Mouse (Mus musculus) limb, embryonic 12.5 days (tissue): ENCODE measurements around the gene Tmem91. TPM values are rescaled to one million over a fixed set of nuclear protein-coding genes. Genes with fewer than 3 reads are reported as not detected.
"Not testable (repeated sequence)": the region's sequence is repeated elsewhere in the genome, so short reads cannot be mapped to it uniquely, and the experiment has no call there.

Experiments used
- ATAC-seq: fragments of 200-750 bp; cut with Nextera tagmentation; 2 replicates; pipeline ENCODE4 v1.8.0; 2017; ENCODE audit warnings: low read depth, moderate TSS enrichment; ENCODE audit not compliant: insufficient number of reproducible peaks, insufficient read depth, low FRiP score, low TSS enrichment
- H3K27ac ChIP-seq: fragments of 300-500 bp; sonication (generic); 2 replicates; pipeline ENCODE4 v1.5.1; 2016; ENCODE audit warnings: mild to moderate bottlenecking, moderate library complexity
- H3K27me3 ChIP-seq: fragments of 300-500 bp; sonication (generic); 2 replicates; pipeline ENCODE4 v1.6.1; 2016; ENCODE audit warnings: mild to moderate bottlenecking, moderate library complexity
- H3K36me3 ChIP-seq: fragments of 300-500 bp; sonication (generic); 2 replicates; pipeline ENCODE4 v1.6.1; 2016; ENCODE audit warnings: mild to moderate bottlenecking, moderate library complexity
- H3K4me1 ChIP-seq: fragments of 300-500 bp; sonication (generic); replicated peaks from 2 replicates; pipeline ENCODE4 v1.6.1; 2016
- H3K4me2 ChIP-seq: fragments of 300-500 bp; sonication (generic); 2 replicates; pipeline ENCODE4 v1.6.1; 2016; ENCODE audit warnings: mild to moderate bottlenecking, moderate library complexity
- H3K4me3 ChIP-seq: fragments of 300-500 bp; sonication (generic); replicated peaks from 2 replicates; pipeline ENCODE4 v1.5.1; 2016; ENCODE audit warnings: mild to moderate bottlenecking
- H3K9ac ChIP-seq: fragments of 300-500 bp; sonication (generic); replicated peaks from 2 replicates; pipeline ENCODE4 v1.6.1; 2016; ENCODE audit warnings: mild to moderate bottlenecking, moderate library complexity
- H3K9me3 ChIP-seq: fragments of 300-500 bp; sonication (generic); 2 replicates; pipeline ENCODE4 v1.6.1; 2016; ENCODE audit warnings: mild to moderate bottlenecking, moderate library complexity
- WGBS: fragments of 180-500 bp; shearing (Covaris S2); methylation state at CpG from one replicate; pipeline ENCODE4 v1.1.7; 2016; 5-methylcytosine and 5-hydroxymethylcytosine counted together
- polyA plus RNA-seq: library from polyadenylated mRNA; unstranded; fragments of >200 nt; fragmentation: Nextera tagmentation; extraction: Ambion mirVana; gene quantifications from 2 replicates; pipeline ENCODE4 v1.2.1, GENCODE M21; 2016

Gene Tmem91
- 2.7 and 3.1 TPM in 2 replicates for polyA plus RNA-seq

- Histone ChIP-seq H3K4me3 (peak within 1 kb of the TSS; percentile 35), H3K27ac (no peak within 1 kb of the TSS), H3K4me1 (peaks cover 11% of the 10 kb centered on the region), H3K4me2 (peak within 1 kb of the TSS; percentile 58), H3K36me3 (no peaks in the 10 kb centered on the region), H3K27me3 (peaks cover 63% of the 10 kb centered on the region), H3K9ac (peak within 1 kb of the TSS; percentile 40; the same call in 1 of the 2 replicates), H3K9me3 (no peaks in the 10 kb centered on the region)
- ATAC-seq: no peak
- 3% methylated on average over 29 of the region's 29 CpGs for WGBS
Measured at GRCm38 (mm10) chr7:25674719-25675300, at the start of gene Tmem91. TSS of gene Tmem91 (minus strand) at chr7:25675166.

DNA sequence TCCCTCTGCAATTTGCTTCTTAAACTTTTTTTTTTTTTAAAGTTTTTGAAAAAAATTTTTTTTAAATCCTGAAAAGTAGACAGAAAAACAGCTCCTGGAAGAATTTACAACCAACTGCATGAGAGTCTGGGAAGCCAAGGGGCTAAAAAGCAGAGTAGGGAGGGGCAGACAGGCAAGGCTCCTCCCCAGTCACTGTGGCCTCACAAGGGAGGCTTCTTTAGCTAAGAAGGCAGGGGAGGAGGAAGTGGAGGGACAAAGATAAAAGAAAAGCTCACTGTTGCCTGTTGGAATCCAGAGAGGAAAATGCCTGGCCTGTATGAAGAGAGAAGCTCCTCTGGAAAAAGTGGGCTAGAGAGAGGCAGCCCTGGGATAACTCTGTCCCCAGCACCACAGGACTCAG lies 46.8 kb upstream of the Tmem91 start:
- peaks cover 65% of the 10 kb centered on the region for H3K36me3 ChIP-seq
- not testable (repeated sequence) for H3K9ac ChIP-seq, ATAC-seq, H3K4me3 ChIP-seq, H3K9me3 ChIP-seq, H3K27me3 ChIP-seq, H3K4me2 ChIP-seq, H3K27ac ChIP-seq
- peaks cover 18% of the 10 kb centered on the region for H3K4me1 ChIP-seq

DNA sequence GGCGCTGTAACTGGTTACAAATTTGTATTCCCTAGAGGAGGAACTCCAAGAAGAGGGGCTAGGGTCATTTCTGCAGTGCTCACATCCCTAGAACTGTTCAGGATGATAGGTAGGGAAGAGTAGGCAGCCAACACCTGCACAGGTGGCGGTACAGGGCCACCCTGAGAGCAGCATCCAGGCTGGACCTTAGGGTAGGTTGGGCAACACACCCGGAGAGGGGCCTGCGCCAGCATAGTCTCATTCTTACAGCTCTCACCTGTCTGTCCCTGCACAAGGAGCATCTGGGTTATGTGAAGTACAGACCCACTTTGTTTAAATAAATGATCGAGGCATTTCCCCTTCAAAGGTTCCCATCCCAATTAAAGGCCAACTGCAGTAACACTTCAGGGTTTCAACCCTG lies 45.8 kb upstream of the Tmem91 start:
- WGBS: 88% methylated on average over 5 of the region's 5 CpGs
- H3K27ac ChIP-seq: no peak overlapping the region
- no peak overlapping the region for H3K9ac ChIP-seq
- peaks cover 61% of the 10 kb centered on the region for H3K36me3 ChIP-seq
- no peak overlapping the region for H3K4me3 ChIP-seq
- peaks cover 18% of the 10 kb centered on the region for H3K4me1 ChIP-seq
- H3K9me3 ChIP-seq: no peaks in the 10 kb centered on the region
- no peak for ATAC-seq
- no peaks in the 10 kb centered on the region for H3K27me3 ChIP-seq
- no peak overlapping the region for H3K4me2 ChIP-seq

GRCm38 (mm10) chr7:25719761-25720610 lies 45.0 kb upstream of the Tmem91 start:
- no peaks in the 10 kb centered on the region for H3K9me3 ChIP-seq
- no peaks in the 10 kb centered on the region for H3K27me3 ChIP-seq
- WGBS: 59% methylated on average over 10 of the region's 10 CpGs
- peaks cover 61% of the 10 kb centered on the region for H3K36me3 ChIP-seq
- H3K4me1 ChIP-seq: peaks cover 18% of the 10 kb centered on the region
- no peak for ATAC-seq
- H3K27ac ChIP-seq: peak overlapping the region; percentile 80; the same call in 1 of the 2 replicates
- peak overlapping the region; percentile 85 for H3K4me2 ChIP-seq
- H3K4me3 ChIP-seq: no peak overlapping the region
- no peak overlapping the region for H3K9ac ChIP-seq

GRCm38 (mm10) chr7:25718788-25719417 lies 43.9 kb upstream of the Tmem91 start, which contains the start of gene Ccdc97:
TSS of gene Ccdc97 (minus strand) at chr7:25719088.
- Histone ChIP-seq H3K4me1 (peaks cover 18% of the 10 kb centered on the region), H3K4me3 (peak within 1 kb of the TSS; percentile 71), H3K4me2 (peak within 1 kb of the TSS; percentile 85), H3K27me3 (no peaks in the 10 kb centered on the region), H3K9ac (peak within 1 kb of the TSS; percentile 73), H3K36me3 (peaks cover 61% of the 10 kb centered on the region), H3K9me3 (no peaks in the 10 kb centered on the region), H3K27ac (peak within 1 kb of the TSS; percentile 80)
- peak; percentile 60 for ATAC-seq
- WGBS: 5% methylated on average over 32 of the region's 32 CpGs

DNA sequence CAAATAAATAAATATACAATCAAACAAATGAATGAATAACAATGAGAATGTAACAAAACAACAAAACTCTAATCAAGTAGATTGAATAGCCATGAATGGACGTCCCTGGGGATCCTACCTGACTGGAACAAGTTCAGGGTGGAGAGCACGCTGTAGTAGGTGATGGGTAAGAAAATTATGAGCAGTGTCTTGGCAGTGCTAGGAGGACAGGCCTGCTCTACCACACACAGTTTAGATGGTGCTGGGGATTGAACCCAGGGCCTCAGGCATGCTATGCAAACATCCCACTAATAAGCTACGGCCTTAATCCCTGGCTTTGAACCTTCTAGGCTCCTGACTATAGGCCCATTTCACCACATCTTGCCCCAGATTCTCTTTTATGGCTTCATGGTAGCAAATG lies 42.5 kb upstream of the Tmem91 start:
- 90% methylated on average over 3 of the region's 3 CpGs for WGBS
- peak overlapping the region; percentile 85 for H3K4me2 ChIP-seq
- no peak overlapping the region for H3K9ac ChIP-seq

DNA sequence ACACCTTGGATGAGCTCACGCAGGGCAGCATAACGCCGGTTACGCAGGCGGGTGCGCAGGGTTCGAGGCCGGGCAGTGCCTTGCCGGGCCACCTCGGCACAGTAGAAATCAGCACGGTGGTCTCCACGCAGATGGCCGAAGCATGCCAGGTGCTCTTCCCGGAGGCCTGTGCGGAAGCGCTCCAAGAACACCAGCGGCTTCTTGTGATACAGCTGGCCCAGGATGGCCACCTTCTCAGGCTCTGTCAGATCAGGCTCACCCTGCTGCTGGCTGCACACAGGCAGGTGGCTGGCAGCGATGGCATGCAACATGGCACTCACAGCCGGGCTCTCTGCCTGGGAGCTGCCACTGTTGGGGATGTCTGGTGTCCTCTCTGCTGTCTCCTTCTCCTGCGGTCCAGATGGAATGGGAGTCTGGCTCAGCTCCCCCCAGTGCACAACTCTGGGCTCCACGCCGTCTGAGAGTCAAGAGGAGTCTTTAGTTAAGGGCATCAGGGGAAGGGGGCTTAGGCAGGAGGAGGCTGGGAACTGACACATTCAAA lies 40.8 kb upstream of the Tmem91 start:
- Histone ChIP-seq H3K9ac (no peak overlapping the region), H3K36me3 (peaks cover 57% of the 10 kb centered on the region), H3K4me1 (peaks cover 39% of the 10 kb centered on the region), H3K4me3 (no peak overlapping the region), H3K4me2 (no peak overlapping the region), H3K9me3 (no peaks in the 10 kb centered on the region), H3K27ac (no peak overlapping the region), H3K27me3 (no peaks in the 10 kb centered on the region)
- WGBS: 93% methylated on average over 22 of the region's 22 CpGs
- no peak for ATAC-seq

More for the DNA sequence above, 42.5 kb upstream of the Tmem91 start:
- Histone ChIP-seq H3K36me3 (peaks cover 61% of the 10 kb centered on the region), H3K9me3 (no peaks in the 10 kb centered on the region), H3K27ac (no peak overlapping the region), H3K4me3 (peak overlapping the region; percentile 71; the same call in 1 of the 2 replicates), H3K4me1 (peaks cover 23% of the 10 kb centered on the region), H3K27me3 (no peaks in the 10 kb centered on the region)
- ATAC-seq: no peak

GRCm38 (mm10) chr7:25714581-25714980 lies 39.6 kb upstream of the Tmem91 start:
- WGBS: 93% methylated on average over 8 of the region's 8 CpGs
- Histone ChIP-seq H3K9ac (no peak overlapping the region), H3K4me2 (no peak overlapping the region), H3K36me3 (peaks cover 49% of the 10 kb centered on the region), H3K4me1 (peaks cover 51% of the 10 kb centered on the region), H3K4me3 (no peak overlapping the region), H3K27me3 (0 out of 2 replicates have a peak, but pooled peaks cover 3% of the 10 kb centered on the region), H3K27ac (no peak overlapping the region), H3K9me3 (no peaks in the 10 kb centered on the region)
- ATAC-seq: no peak

DNA sequence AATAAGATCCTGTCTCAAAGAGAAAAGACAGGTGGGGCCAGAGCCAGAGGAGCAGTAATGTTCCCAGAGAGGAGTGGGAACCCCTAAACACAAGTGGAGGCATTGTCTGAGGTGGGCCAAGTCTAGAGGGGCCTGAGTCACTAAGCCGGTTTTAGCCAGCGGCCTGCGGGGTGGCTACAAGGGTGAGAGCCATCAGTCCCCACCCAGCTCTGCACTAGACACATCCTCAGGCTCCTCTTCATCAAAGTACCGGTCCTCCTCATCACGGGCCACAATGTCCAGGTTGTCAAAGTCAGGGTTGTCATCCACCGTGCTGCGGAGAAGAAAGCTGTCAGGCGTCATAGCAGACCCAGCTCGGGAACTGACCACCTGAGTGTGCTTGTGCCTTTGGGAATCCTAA lies 37.8 kb upstream of the Tmem91 start:
- Histone ChIP-seq H3K4me3 (no peak overlapping the region), H3K9ac (no peak overlapping the region), H3K27me3 (0 out of 2 replicates have a peak, but pooled peaks cover 3% of the 10 kb centered on the region), H3K4me2 (no peak overlapping the region), H3K9me3 (no peaks in the 10 kb centered on the region), H3K27ac (no peak overlapping the region), H3K4me1 (peaks cover 48% of the 10 kb centered on the region), H3K36me3 (peaks cover 49% of the 10 kb centered on the region)
- ATAC-seq: no peak
- WGBS: 87% methylated on average over 9 of the region's 9 CpGs

- WGBS: 5% methylated on average over 7 of the region's 7 CpGs
- Histone ChIP-seq H3K27me3 (0 out of 2 replicates have a peak, but pooled peaks cover 3% of the 10 kb centered on the region), H3K9ac (peak overlapping the region; percentile 51), H3K9me3 (no peaks in the 10 kb centered on the region), H3K4me1 (peaks cover 50% of the 10 kb centered on the region), H3K27ac (peak overlapping the region; percentile 79), H3K4me2 (peak overlapping the region; percentile 15; the same call in 1 of the 2 replicates), H3K36me3 (peaks cover 49% of the 10 kb centered on the region), H3K4me3 (no peak overlapping the region)
- ATAC-seq: peak; percentile 6; the same call in 1 of the 2 replicates
Measured at GRCm38 (mm10) chr7:25711731-25712197, 36.8 kb upstream of the Tmem91 start.
